Mouse (Mus musculus) cortical plate, adult 2 months (tissue): ENCODE data around the gene Thap11. TPM values are rescaled to one million over a fixed set of nuclear protein-coding genes. Genes with fewer than 3 reads are reported as not detected.
A peak's percentile ranks its signal among the peaks of the same experiment; 100 is the strongest.

Source experiments
- H3K27ac ChIP-seq: fragments of 200-500 bp; 2 replicates; pipeline ENCODE4 v1.5.1; 2012; ENCODE audit warnings: low read length, control low read depth, inconsistent platforms; ENCODE audit not compliant: insufficient read depth
- H3K4me1 ChIP-seq: fragments of 200-500 bp; 2 replicates; pipeline ENCODE4 v1.6.1; 2011; ENCODE audit warnings: low read length; ENCODE audit not compliant: control insufficient read depth, insufficient read depth
- H3K4me3 ChIP-seq: fragments of 200-500 bp; 2 replicates; pipeline ENCODE4 v1.5.1; 2011; ENCODE audit warnings: mild to moderate bottlenecking, low read length, control low read depth; ENCODE audit not compliant: insufficient read depth
- CTCF ChIP-seq: fragments of 200-500 bp; IDR thresholded peaks from 2 replicates; pipeline ENCODE4 v1.5.1; 2011; ENCODE audit warnings: mild to moderate bottlenecking, control low read depth, low read length; ENCODE audit not compliant: insufficient read depth; ENCODE audit errors: extremely low read depth
- POLR2A ChIP-seq: fragments of 200-500 bp; IDR thresholded peaks from 2 replicates; pipeline ENCODE4 v1.6.1; 2011; ENCODE audit warnings: mild to moderate bottlenecking, low read length, control low read depth; ENCODE audit not compliant: insufficient read depth; ENCODE audit errors: extremely low read depth
- polyA plus RNA-seq: library from polyadenylated mRNA; depleted of rRNA; stranded (reverse); fragments of >200 nt; gene quantifications from 2 replicates; pipeline ENCODE4 v1.2.3, GENCODE M21; 2012

Thap11 gene
- polyA plus RNA-seq, 1 experiment, result 48.0 TPM

GRCm38 (mm10) chr8:105860143-105860981 is 5.4 kb downstream of the Thap11 start, which contains the start of gene Nutf2:
Gene Nutf2 (plus strand): TSS chr8:105860580.
- peak within 1 kb of the TSS; percentile 77 for H3K4me3 ChIP-seq
- peaks cover 6% of the 10 kb centered on the region; the same call in 1 of the 2 replicates for H3K4me1 ChIP-seq
- no peak for TF ChIP-seq CTCF
- TF ChIP-seq POLR2A, result peak; percentile 55; the same call in 1 of the 2 replicates
- peak within 1 kb of the TSS; percentile 38; the same call in 1 of the 2 replicates for H3K27ac ChIP-seq

GRCm38 (mm10) chr8:105861951-105862350 is 7.0 kb downstream of the Thap11 start:
- peak overlapping the region; percentile 77 for H3K4me3 ChIP-seq
- H3K27ac ChIP-seq, result no peak overlapping the region
- peaks cover 3% of the 10 kb centered on the region; the same call in 1 of the 2 replicates for H3K4me1 ChIP-seq
- no peak for TF ChIP-seq POLR2A
- TF ChIP-seq CTCF, result peak; percentile 13; the same call in 1 of the 2 replicates

- peaks cover 1% of the 10 kb centered on the region; the same call in 1 of the 2 replicates for H3K4me1 ChIP-seq
- TF ChIP-seq CTCF (0 out of 2 replicates have a peak, but pooled peaks have one; percentile 2), POLR2A (no peak)
- H3K27ac ChIP-seq, result no peak overlapping the region
- no peak overlapping the region for H3K4me3 ChIP-seq
Observed at GRCm38 (mm10) chr8:105866364-105867029, 11.6 kb downstream of the Thap11 start.

- TF ChIP-seq POLR2A (no peak), CTCF (no peak)
- peaks cover 12% of the 10 kb centered on the region for H3K4me1 ChIP-seq
- H3K27ac ChIP-seq, result peak overlapping the region; percentile 30
- no peak overlapping the region for H3K4me3 ChIP-seq
Observed at GRCm38 (mm10) chr8:105874301-105874700, 19.4 kb downstream of the Thap11 start.

DNA sequence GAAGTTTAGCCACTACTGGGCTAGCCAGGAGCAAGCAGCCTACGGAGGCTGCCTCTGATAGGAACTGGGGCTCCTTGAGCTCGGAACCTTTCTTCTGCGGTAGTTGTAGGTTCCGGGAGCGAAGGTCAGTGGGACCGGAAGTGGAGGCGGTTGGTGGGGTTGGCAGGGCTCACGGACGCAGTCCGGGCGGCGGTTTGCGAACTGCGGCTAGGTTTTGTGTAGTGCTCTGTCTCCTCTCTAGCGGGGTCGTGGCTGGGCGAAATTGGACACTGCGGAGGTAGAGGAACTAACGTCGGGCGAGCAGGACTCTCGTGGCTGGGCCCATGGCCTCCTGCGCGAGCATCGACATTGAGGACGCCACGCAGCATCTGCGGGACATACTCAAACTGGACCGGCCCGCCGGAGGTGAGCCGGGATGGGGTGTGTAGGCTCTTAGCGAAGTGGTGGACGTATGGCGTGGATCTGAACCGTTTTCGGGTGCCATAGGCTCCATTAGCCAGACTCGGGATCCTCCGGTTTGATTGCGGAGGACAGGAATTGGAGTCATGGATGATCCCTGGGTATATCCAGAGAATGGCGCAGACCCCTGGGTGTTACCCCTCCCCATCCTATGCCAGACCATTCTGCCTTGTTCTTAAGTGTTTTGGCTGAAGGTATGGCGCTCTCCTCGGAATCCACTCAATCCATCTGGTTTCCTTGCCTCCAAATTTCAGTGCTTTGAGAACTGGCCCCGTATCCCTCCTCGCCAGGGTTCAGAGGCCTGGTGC is 26.0 kb downstream of the Thap11 start, which contains the start of gene Edc4:
Gene Edc4, plus strand, starts transcription at position 128 of the 767 bp plus-strand sequence.
- Histone ChIP-seq H3K4me1 (peaks cover 9% of the 10 kb centered on the region), H3K4me3 (peak within 1 kb of the TSS; percentile 79), H3K27ac (0 out of 2 replicates have a peak within 1 kb of the TSS, but pooled peaks have one; percentile 2)
- TF ChIP-seq CTCF, result no peak
- peak; percentile 88 for TF ChIP-seq POLR2A

DNA sequence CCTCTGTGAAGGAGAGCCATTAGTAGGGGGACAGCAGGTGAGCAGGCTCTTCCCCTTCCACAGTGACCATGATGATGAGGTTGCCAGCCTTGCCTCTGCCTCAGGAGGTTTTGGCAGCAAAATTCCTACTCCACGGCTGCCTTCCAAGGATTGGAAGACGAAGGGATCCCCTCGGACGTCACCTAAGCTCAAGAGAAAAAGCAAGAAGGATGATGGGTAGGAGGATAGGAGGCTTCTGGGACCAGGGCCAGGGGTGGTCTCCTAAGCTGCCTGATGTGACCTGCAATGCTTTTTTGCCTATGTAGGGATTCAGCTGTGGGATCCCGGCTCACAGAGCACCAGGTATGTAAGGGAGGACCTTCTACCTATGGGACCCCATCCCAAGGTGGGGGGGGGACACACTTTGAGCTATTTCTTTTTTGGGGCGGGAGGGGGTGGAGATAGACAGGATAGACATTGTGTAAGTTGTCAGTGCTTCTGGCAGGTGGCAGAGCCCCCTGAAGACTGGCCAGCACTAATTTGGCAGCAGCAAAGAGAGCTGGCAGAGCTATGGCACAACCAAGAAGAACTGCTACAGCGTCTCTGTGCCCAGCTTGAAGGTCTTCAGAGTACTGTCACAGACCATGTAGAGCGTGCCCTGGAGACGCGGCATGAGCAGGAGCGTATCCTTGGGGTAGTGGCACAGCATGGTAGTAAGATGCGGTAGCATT is 35.0 kb downstream of the Thap11 start:
- Histone ChIP-seq H3K4me1 (no peaks in the 10 kb centered on the region), H3K4me3 (no peak overlapping the region), H3K27ac (no peak overlapping the region)
- no peak for TF ChIP-seq POLR2A
- TF ChIP-seq CTCF, result no peak

- Histone ChIP-seq H3K4me1 (no peaks in the 10 kb centered on the region), H3K4me3 (no peak overlapping the region), H3K27ac (0 out of 2 replicates have a peak overlapping the region, but pooled peaks have one; percentile 35)
- TF ChIP-seq POLR2A, result no peak
- TF ChIP-seq CTCF, result no peak
Observed at GRCm38 (mm10) chr8:105890870-105891269, 35.9 kb downstream of the Thap11 start.

DNA sequence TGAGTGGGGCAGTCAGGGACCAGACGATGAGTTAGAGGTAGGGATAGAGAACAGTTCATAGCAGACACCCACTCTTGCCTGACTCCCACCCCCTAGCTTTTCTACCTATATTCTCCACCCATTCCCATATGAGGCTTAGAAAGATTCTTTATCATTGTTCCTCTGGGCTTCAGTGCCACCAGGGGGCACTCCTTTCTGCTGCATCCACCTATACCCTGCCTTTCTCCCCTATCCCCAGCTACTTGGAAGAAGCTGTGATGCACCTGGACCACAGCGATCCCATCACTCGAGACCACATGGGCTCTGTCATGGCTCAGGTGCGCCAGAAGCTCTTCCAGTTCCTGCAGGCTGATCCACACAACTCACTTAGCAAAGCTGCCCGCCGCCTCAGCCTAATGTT is 37.5 kb downstream of the Thap11 start:
- H3K27ac ChIP-seq, result no peak overlapping the region
- TF ChIP-seq CTCF, result peak; percentile 69
- 0 out of 2 replicates have a peak, but pooled peaks have one; percentile 9 for TF ChIP-seq POLR2A
- H3K4me1 ChIP-seq, result no peaks in the 10 kb centered on the region
- H3K4me3 ChIP-seq, result no peak overlapping the region

GRCm38 (mm10) chr8:105893339-105893738 is 38.4 kb downstream of the Thap11 start, which contains the start of gene Nrn1l:
Gene Nrn1l (plus strand): TSS chr8:105893567.
- no peaks in the 10 kb centered on the region for H3K4me1 ChIP-seq
- H3K27ac ChIP-seq, result peak within 1 kb of the TSS; percentile 47
- peak; percentile 53; the same call in 1 of the 2 replicates for TF ChIP-seq POLR2A
- TF ChIP-seq CTCF, result no peak
- H3K4me3 ChIP-seq, result no peak within 1 kb of the TSS
